Mouse (Mus musculus) heart, embryonic 13.5 days (tissue): ENCODE data around the gene Kcnh6. TPM values are rescaled to one million over a fixed set of nuclear protein-coding genes. Genes with fewer than 3 reads are reported as not detected.

Experiments
- ATAC-seq: fragments of 200-750 bp; cut with Nextera tagmentation; 2 replicates; pipeline ENCODE4 v1.8.0; 2017; ENCODE audit warnings: moderate TSS enrichment; ENCODE audit not compliant: insufficient number of reproducible peaks, low FRiP score, low TSS enrichment; ENCODE audit errors: extremely low read depth
- H3K27ac ChIP-seq: fragments of 300-500 bp; sonication (generic); replicated peaks from 2 replicates; pipeline ENCODE4 v1.5.1; 2015; ENCODE audit warnings: moderate library complexity, mild to moderate bottlenecking, inconsistent platforms
- H3K27me3 ChIP-seq: fragments of 300-500 bp; sonication (generic); replicated peaks from 2 replicates; pipeline ENCODE4 v1.6.1; 2015; ENCODE audit warnings: mild to moderate bottlenecking, inconsistent platforms
- H3K36me3 ChIP-seq: fragments of 300-500 bp; sonication (generic); 2 replicates; pipeline ENCODE4 v1.6.1; 2015; ENCODE audit warnings: mild to moderate bottlenecking, inconsistent platforms
- H3K4me1 ChIP-seq: fragments of 300-500 bp; sonication (generic); 2 replicates; pipeline ENCODE4 v1.6.1; 2015; ENCODE audit warnings: inconsistent platforms
- H3K4me2 ChIP-seq: fragments of 300-500 bp; sonication (generic); 2 replicates; pipeline ENCODE4 v1.6.1; 2015; ENCODE audit warnings: inconsistent platforms, mild to moderate bottlenecking, moderate library complexity
- H3K4me3 ChIP-seq: fragments of 300-500 bp; sonication (generic); 2 replicates; pipeline ENCODE4 v1.5.1; 2015; ENCODE audit warnings: moderate library complexity, mild to moderate bottlenecking, inconsistent platforms
- H3K9ac ChIP-seq: fragments of 300-500 bp; sonication (generic); 2 replicates; pipeline ENCODE4 v1.6.1; 2015; ENCODE audit warnings: inconsistent platforms, mild to moderate bottlenecking, moderate library complexity
- H3K9me3 ChIP-seq: fragments of 300-500 bp; sonication (generic); 2 replicates; pipeline ENCODE4 v1.6.1; 2016; ENCODE audit warnings: inconsistent platforms
- WGBS: fragments of 180-500 bp; shearing (Covaris S2); methylation state at CpG from one replicate; pipeline ENCODE4 v1.1.7; 2015; ENCODE audit warnings: mixed read lengths; 5-methylcytosine and 5-hydroxymethylcytosine counted together
- polyA plus RNA-seq: library from polyadenylated mRNA; unstranded; fragments of >200 nt; fragmentation: Nextera tagmentation; extraction: Ambion mirVana; gene quantifications from 2 replicates; pipeline ENCODE4 v1.2.1, GENCODE M21; 2015

Kcnh6 gene
- polyA plus RNA-seq, 1 experiment from 2014 or later, result 0.13 TPM

DNA sequence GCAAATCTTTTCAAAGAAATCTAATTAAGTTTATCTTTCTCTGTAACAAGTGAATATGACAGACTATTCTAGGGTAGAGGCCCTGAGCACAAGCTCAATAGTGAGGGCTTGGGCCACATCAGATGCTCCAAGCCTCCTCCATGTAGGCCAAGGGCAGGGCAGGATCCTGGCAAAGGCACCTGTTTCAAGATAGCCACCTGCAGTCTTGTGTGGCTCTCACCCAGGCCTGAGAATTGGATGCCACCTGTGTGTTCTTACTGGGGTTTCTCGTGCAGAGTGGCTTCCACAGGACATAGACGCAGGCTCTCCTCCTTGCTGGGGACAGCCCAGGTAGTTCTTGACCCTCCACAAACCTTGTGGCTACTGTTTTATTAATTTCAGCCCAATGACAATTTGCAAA is 29.7 kb upstream of the Kcnh6 start:
- no peak for ATAC-seq
- WGBS, result 69% methylated on average over 2 of the region's 2 CpGs
- Histone ChIP-seq H3K4me3 (no peak overlapping the region), H3K27ac (no peak overlapping the region), H3K4me1 (no peaks in the 10 kb centered on the region), H3K36me3 (no peaks in the 10 kb centered on the region), H3K27me3 (peaks cover 59% of the 10 kb centered on the region), H3K9me3 (no peaks in the 10 kb centered on the region), H3K4me2 (no peak overlapping the region), H3K9ac (no peak overlapping the region)

DNA sequence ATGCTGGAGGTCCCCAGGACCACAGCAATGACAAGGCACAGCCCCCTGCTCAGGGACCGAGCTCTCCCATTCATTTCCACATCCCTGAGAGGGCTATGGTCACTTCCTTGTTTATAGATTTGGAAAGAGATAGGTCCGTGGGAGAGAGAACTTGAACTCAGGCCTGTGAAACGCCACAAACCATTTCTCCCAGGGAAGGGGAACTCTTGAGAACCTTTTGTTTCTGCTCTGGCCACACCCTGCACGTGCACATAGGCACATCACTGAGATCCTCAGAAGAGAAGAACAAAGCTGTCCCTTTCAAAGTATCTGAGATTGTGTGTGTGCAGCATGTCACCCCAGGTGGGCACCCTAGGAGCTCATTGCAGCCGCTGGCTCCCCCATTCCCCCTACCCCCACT is 29.3 kb upstream of the Kcnh6 start:
- 54% methylated on average over 5 of the region's 5 CpGs for WGBS
- H3K4me3 ChIP-seq, result no peak overlapping the region
- no peaks in the 10 kb centered on the region for H3K9me3 ChIP-seq
- H3K36me3 ChIP-seq, result no peaks in the 10 kb centered on the region
- H3K4me1 ChIP-seq, result no peaks in the 10 kb centered on the region
- peaks cover 55% of the 10 kb centered on the region for H3K27me3 ChIP-seq
- ATAC-seq, result no peak
- H3K4me2 ChIP-seq, result no peak overlapping the region
- H3K27ac ChIP-seq, result no peak overlapping the region
- H3K9ac ChIP-seq, result no peak overlapping the region

DNA sequence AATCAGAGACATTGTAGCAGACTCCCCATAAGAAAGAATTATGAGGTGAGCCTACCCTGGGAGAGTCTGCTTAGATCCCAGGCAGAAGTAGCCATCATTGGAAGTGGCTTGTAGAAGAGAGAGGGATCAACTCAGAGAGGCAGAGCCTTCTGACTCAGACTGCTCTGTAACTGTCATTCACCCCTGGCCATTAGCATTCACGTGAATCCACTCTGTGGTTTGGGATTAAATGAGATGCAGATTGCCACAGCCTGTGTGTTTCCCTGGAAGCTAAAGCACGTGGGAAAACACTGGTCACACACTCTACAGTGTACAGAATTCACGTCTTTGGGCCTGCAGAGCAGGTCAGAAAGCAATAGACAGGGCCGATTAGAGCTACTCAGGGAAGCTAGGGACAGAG is 23.5 kb upstream of the Kcnh6 start:
- no peak overlapping the region for H3K4me3 ChIP-seq
- H3K27ac ChIP-seq, result no peak overlapping the region
- H3K27me3 ChIP-seq, result peaks cover 14% of the 10 kb centered on the region; the same call in 1 of the 2 replicates
- H3K4me1 ChIP-seq, result peaks cover 8% of the 10 kb centered on the region
- WGBS, result 62% methylated on average over 4 of the region's 4 CpGs
- H3K36me3 ChIP-seq, result no peaks in the 10 kb centered on the region
- no peak overlapping the region for H3K9ac ChIP-seq
- H3K9me3 ChIP-seq, result no peaks in the 10 kb centered on the region
- ATAC-seq, result no peak
- H3K4me2 ChIP-seq, result no peak overlapping the region

DNA sequence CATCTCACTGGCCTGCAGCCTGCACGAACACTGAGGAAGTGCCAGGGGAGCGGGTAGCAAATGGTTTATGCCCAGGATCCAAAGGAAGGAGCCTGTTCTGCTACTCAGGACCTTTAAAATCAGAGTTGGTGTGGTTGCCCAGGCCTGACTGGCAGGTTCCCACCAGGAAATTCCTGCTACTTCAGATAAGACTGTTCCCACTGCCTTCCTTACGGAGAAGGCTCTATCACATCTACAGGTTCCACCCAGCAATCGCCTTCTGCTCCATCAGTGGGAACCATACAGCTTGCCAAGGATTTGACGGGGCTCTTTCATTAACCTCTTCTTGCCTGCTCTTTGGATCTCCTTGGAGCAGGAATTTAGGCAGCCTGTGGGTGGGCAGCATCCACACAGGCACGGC is 20.5 kb upstream of the Kcnh6 start:
- Histone ChIP-seq H3K9me3 (no peaks in the 10 kb centered on the region), H3K36me3 (no peaks in the 10 kb centered on the region), H3K27ac (no peak overlapping the region), H3K4me3 (no peak overlapping the region), H3K4me2 (no peak overlapping the region), H3K9ac (no peak overlapping the region), H3K27me3 (no peaks in the 10 kb centered on the region; the same call in 1 of the 2 replicates), H3K4me1 (peaks cover 8% of the 10 kb centered on the region)
- no peak for ATAC-seq
- WGBS, result 47% methylated on average over 6 of the region's 6 CpGs

DNA sequence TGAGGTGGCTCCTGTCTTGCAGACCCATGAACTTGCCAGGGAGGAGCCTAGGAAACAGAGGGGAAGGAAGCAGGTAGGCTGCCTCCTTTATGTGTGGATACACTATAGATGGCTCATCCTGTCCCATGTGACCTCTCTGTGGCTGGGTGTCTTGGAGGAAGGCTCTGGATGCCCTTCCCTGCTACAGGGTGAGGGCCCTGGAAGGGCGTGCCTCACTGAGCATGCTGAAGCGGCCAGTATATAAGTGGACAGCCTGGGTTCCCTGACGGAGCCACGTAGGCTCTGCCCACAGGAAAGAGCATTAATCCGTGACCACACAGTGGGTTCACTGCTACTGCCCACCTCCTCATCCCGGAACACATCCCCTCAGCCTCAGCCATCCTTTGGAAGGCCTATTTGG is 18.5 kb upstream of the Kcnh6 start:
- H3K9me3 ChIP-seq, result no peaks in the 10 kb centered on the region
- peaks cover 8% of the 10 kb centered on the region for H3K4me1 ChIP-seq
- H3K36me3 ChIP-seq, result no peaks in the 10 kb centered on the region
- H3K9ac ChIP-seq, result no peak overlapping the region
- H3K4me2 ChIP-seq, result no peak overlapping the region
- H3K27ac ChIP-seq, result no peak overlapping the region
- H3K27me3 ChIP-seq, result no peaks in the 10 kb centered on the region; the same call in 1 of the 2 replicates
- 80% methylated on average over 6 of the region's 6 CpGs for WGBS
- ATAC-seq, result no peak
- no peak overlapping the region for H3K4me3 ChIP-seq

DNA sequence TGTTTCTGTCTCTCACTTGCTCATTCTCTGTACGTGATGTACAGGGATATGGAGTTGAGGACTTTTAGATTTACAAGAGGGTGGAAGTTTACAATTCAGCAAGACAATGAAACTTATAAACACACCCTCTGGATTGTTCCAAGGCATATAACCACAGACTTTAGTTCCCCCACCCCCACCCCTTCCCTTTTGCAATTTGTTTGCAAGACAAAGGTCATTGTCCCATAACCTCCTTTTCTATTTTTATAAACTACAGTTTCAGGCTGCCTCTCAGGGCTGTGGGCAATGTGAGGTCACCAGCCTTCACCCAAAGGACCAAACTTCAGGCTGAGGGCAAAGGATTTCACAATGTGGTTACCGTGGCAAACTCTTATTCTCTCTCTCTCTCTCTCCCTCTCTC is 17.7 kb upstream of the Kcnh6 start:
- Histone ChIP-seq H3K36me3 (no peaks in the 10 kb centered on the region), H3K4me3 (no peak overlapping the region), H3K4me2 (no peak overlapping the region), H3K9ac (no peak overlapping the region), H3K27ac (no peak overlapping the region), H3K4me1 (peaks cover 8% of the 10 kb centered on the region), H3K9me3 (no peaks in the 10 kb centered on the region), H3K27me3 (no peaks in the 10 kb centered on the region; the same call in 1 of the 2 replicates)
- 67% methylated on average over 2 of the region's 2 CpGs for WGBS
- no peak for ATAC-seq

DNA sequence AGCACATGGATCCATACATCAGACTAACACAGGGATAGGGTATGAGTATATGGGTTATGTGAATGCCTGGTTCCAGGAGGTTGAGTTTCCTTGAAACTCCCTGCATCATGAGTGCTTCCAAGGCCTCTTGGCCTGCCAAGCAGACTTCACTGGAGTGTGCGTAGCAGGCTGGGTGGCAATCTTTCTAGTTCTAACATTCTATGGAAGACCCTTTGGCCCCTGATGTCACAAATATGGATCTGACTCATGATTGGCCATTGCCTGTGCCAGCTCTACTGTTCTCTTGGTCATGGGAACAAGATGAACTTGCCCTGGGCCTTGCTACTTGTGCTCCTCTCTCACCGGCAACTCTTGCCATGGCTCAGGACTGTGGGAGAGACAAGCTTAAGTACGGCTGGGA is 13.5 kb upstream of the Kcnh6 start, which contains the start of gene Ace3:
Gene Ace3 (plus strand): TSS at position 301 of the 400 bp plus-strand sequence.
- peaks cover 6% of the 10 kb centered on the region; the same call in 1 of the 2 replicates for H3K27me3 ChIP-seq
- H3K27ac ChIP-seq, result no peak within 1 kb of the TSS
- no peaks in the 10 kb centered on the region for H3K9me3 ChIP-seq
- H3K4me1 ChIP-seq, result no peaks in the 10 kb centered on the region
- H3K4me3 ChIP-seq, result no peak within 1 kb of the TSS
- WGBS, result 82% methylated on average over 3 of the region's 3 CpGs
- H3K4me2 ChIP-seq, result no peak within 1 kb of the TSS
- no peaks in the 10 kb centered on the region for H3K36me3 ChIP-seq
- no peak within 1 kb of the TSS for H3K9ac ChIP-seq
- ATAC-seq, result no peak

DNA sequence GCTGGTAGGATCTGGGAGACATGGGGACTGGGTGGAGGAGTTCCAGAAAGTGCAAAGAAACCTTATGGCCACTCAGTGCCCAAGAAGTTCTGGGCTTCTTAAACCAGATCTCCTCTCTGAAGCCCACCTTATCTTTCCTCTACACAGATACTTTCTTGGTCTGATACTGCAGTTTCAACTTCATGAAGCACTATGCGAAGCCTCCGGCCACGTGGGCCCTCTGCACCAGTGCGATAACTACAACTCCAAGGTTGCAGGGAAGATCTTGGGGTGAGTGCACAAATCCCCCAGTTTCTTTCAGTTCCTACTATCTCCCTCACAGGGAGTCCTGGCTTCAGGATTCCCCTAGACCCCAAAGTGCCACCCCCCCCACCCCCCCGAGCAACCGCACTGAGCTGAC is 7.9 kb upstream of the Kcnh6 start:
- no peaks in the 10 kb centered on the region for H3K9me3 ChIP-seq
- H3K4me1 ChIP-seq, result no peaks in the 10 kb centered on the region
- WGBS, result 86% methylated on average over 6 of the region's 6 CpGs
- no peaks in the 10 kb centered on the region for H3K36me3 ChIP-seq
- H3K27me3 ChIP-seq, result 0 out of 2 replicates have a peak, but pooled peaks cover 11% of the 10 kb centered on the region
- ATAC-seq, result no peak
- no peak overlapping the region for H3K4me3 ChIP-seq
- H3K9ac ChIP-seq, result no peak overlapping the region
- H3K27ac ChIP-seq, result no peak overlapping the region
- no peak overlapping the region for H3K4me2 ChIP-seq

DNA sequence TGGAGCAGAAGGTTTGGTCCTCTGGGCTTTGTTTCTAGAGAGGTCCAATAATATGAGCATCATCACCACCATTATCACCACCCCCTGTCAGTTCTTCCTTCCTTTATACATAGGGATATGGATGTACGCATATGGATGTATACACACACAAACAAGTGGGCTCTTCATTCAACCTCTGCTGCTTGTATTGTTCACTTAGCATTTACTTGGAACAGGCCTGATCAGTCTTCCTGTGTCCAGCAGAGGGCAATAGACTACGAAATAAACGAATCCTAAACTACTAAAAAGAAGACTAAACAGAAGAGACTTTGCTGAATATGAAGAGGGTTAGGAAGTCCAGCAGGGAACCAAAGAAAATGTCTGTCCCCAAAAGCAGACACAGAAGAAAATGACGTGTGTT is 6.2 kb upstream of the Kcnh6 start:
- no peak for ATAC-seq
- Histone ChIP-seq H3K27me3 (peaks cover 16% of the 10 kb centered on the region), H3K4me2 (no peak overlapping the region), H3K9ac (no peak overlapping the region), H3K4me3 (no peak overlapping the region), H3K9me3 (no peaks in the 10 kb centered on the region), H3K27ac (no peak overlapping the region), H3K4me1 (no peaks in the 10 kb centered on the region), H3K36me3 (no peaks in the 10 kb centered on the region)
- 35% methylated on average over 4 of the region's 4 CpGs for WGBS

DNA sequence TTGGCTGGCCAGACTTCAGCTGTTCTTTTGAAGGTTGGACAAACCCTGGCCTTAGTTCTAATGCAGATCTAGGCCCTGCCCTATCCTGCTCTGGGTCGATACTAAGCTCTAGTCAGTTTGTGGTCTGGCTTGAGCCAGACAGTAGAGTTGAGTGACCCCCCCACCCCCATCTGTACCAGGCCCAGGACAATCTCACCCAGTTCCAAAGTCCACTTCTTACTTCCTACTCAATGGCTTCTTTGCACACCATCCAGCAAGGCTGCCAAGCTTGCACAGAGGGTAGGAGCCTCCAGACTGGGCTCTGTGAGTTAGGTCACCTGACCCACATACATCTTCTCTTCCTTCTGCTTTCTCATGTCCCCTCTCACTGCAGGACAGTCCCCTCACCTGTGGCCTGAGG is 3.3 kb upstream of the Kcnh6 start:
- no peak overlapping the region for H3K27ac ChIP-seq
- WGBS, result 67% methylated on average over 1 of the region's 1 CpGs
- H3K4me3 ChIP-seq, result no peak overlapping the region
- H3K9ac ChIP-seq, result no peak overlapping the region
- H3K4me1 ChIP-seq, result 0 out of 2 replicates have a peak, but pooled peaks cover 3% of the 10 kb centered on the region
- no peaks in the 10 kb centered on the region for H3K9me3 ChIP-seq
- no peak for ATAC-seq
- peaks cover 32% of the 10 kb centered on the region for H3K27me3 ChIP-seq
- no peak overlapping the region for H3K4me2 ChIP-seq
- H3K36me3 ChIP-seq, result no peaks in the 10 kb centered on the region

DNA sequence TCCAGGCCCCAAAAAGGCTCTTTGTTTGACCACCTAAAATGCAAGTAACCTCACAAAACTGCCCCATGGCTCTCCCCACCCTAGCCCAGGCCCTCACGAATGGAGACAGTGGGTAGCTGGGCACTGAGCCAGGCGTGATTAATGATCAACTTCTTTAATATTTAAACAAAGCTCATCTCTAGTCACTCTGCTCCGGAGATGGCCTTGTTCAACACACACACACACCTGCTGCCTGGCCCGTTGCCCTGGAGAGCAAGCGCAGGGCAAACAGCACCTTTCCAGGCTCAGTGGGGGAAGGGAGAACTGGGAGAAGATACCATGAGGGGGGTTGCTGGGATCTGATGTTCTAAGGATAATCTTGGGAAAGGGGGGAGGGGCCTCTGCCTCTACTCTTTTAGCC is 2.0 kb upstream of the Kcnh6 start:
- no peak overlapping the region for H3K9ac ChIP-seq
- H3K4me3 ChIP-seq, result no peak overlapping the region
- H3K27me3 ChIP-seq, result peaks cover 41% of the 10 kb centered on the region
- H3K9me3 ChIP-seq, result no peaks in the 10 kb centered on the region
- no peak overlapping the region for H3K4me2 ChIP-seq
- no peaks in the 10 kb centered on the region for H3K36me3 ChIP-seq
- no peak for ATAC-seq
- 0 out of 2 replicates have a peak, but pooled peaks cover 3% of the 10 kb centered on the region for H3K4me1 ChIP-seq
- H3K27ac ChIP-seq, result no peak overlapping the region
- WGBS, result 50% methylated on average over 5 of the region's 5 CpGs

DNA sequence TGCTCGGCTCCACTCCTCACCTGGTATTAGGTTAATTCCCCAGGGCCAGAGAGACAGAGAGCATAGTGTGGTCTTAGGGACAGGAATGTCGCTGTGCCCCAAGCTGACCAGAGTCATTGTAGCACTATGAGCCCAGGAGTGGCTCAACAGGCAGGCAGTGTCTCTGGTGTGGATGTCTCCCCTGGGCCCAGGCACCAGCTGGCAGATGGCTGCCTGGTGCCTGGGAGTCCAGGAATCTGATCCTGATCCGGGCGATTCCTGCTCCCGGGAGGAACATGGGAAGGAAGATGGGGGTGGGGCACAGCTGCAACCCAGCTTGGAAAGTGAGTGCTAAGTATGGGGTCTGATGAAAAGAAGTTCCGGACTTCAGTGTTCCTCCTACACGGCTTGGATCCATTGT is 4.8 kb downstream of the Kcnh6 start:
- H3K9me3 ChIP-seq, result no peaks in the 10 kb centered on the region
- H3K36me3 ChIP-seq, result no peaks in the 10 kb centered on the region
- no peak overlapping the region for H3K4me2 ChIP-seq
- peaks cover 67% of the 10 kb centered on the region for H3K27me3 ChIP-seq
- WGBS, result 39% methylated on average over 7 of the region's 7 CpGs
- no peak overlapping the region for H3K4me3 ChIP-seq
- peaks cover 17% of the 10 kb centered on the region for H3K4me1 ChIP-seq
- no peak overlapping the region for H3K9ac ChIP-seq
- H3K27ac ChIP-seq, result no peak overlapping the region
- ATAC-seq, result no peak
